Mouse (Mus musculus) splenic B cell, adult 2 months (primary cell): ENCODE results near the gene Gsg1l.

Source experiments
- DNase-seq: peaks from one replicate; pipeline ENCODE4 v3.0.0-alpha.2; 2011; ENCODE audit warnings: low read depth, low spot score
- H3K27me3 ChIP-seq: 2 replicates; pipeline ENCODE4 v1.6.1; 2012; ENCODE audit warnings: mild to moderate bottlenecking, low read length, moderate library complexity, mixed read lengths; ENCODE audit not compliant: control insufficient read depth, poor library complexity, insufficient read depth, severe bottlenecking
- H3K36me3 ChIP-seq: 2 replicates; pipeline ENCODE4 v1.6.1; 2012; ENCODE audit warnings: mild to moderate bottlenecking, low read length, moderate library complexity, mixed read lengths; ENCODE audit not compliant: control insufficient read depth, poor library complexity, insufficient read depth, severe bottlenecking

Gsg1l gene

GRCm38 (mm10) chr7:125829121-125829666 is 253.0 kb downstream of the Gsg1l start:
- Histone ChIP-seq H3K36me3 (no peaks in the 10 kb centered on the region), H3K27me3 (no peaks in the 10 kb centered on the region)
- DNase-seq: no peak

GRCm38 (mm10) chr7:125828561-125828960 is 253.7 kb downstream of the Gsg1l start:
- DNase-seq: no peak
- H3K36me3 ChIP-seq: no peaks in the 10 kb centered on the region
- no peaks in the 10 kb centered on the region for H3K27me3 ChIP-seq
